Mouse (Mus musculus) CH12.LX (cell line): ENCODE measurements around the gene Arhgap31.

Experiments
- CTCF ChIP-seq, 2 experiments: IDR thresholded peaks in 1 of 2; conservative IDR thresholded peaks in 1 of 2; 2 replicates each; pipeline ENCODE4 v1.5.1; 2011 to 2012; ENCODE audit warnings: low read depth in 2 of 2, low read length in 2 of 2, improper control_type of control experiment in 1 of 2, inconsistent platforms in 1 of 2, mild to moderate bottlenecking in 1 of 2, moderate library complexity in 1 of 2
- POLR2A ChIP-seq: IDR thresholded peaks from 2 replicates; pipeline ENCODE4 v1.6.1; 2011; ENCODE audit warnings: low read depth, mild to moderate bottlenecking, improper control_type of control experiment, low read length
- SMC3 ChIP-seq: IDR thresholded peaks from 2 replicates; pipeline ENCODE4 v1.6.1; 2011; ENCODE audit warnings: low read depth, low read length, improper control_type of control experiment
- ZKSCAN1 ChIP-seq: IDR thresholded peaks from 2 replicates; pipeline ENCODE4 v1.6.1; 2012; ENCODE audit warnings: low read depth, inconsistent platforms, low read length, improper control_type of control experiment, borderline replicate concordance
- ZNF384 ChIP-seq: IDR thresholded peaks from 2 replicates; pipeline ENCODE4 v1.6.1; 2012; ENCODE audit warnings: low read depth, low read length, improper control_type of control experiment, inconsistent platforms

- TF ChIP-seq POLR2A (no peak), ZKSCAN1 (no peak), CTCF (conservative IDR thresholded peaks at IDR 0.05 in 1 of 2, IDR thresholded peaks at IDR 0.05 in 1 of 2; ENCODE audit: low read depth in 2 of 2, low read length in 2 of 2) (no peak), SMC3 (no peak), ZNF384 (no peak)
These were observed 106.6 kb downstream of the Arhgap31 start for GRCm38 (mm10) chr16:38606509-38606908.
